9 mouse cellular contexts compared by ENCODE assay signal in genomic region chr5:35595706-35596105, GRCm38 (mm10). TPM values are rescaled to one million over a fixed set of nuclear protein-coding genes. Genes with fewer than 3 reads are reported as not detected.
DNase-seq lines count a peak whose midpoint lies in the region; ATAC-seq and TF ChIP-seq lines count a peak whose summit lies in the region.
"Had no signal": no experiment of that assay in that cellular context is flagged by ENCODE, and none has a peak within 500 bp of the region (broad histone marks: within the 10 kb centered on the region; RNA-seq: fewer than 3 reads in every experiment).

No protein-coding gene starts in this region.

- no peak overlapping the region for H3K4me2 ChIP-seq in neural tube, embryonic 15.5 days
- H3K4me2 ChIP-seq in kidney, embryonic 14.5 days (replicated peaks; ENCODE audit: low read depth, low read length) = no peak overlapping the region
- no peak overlapping the region for H3K4me2 ChIP-seq in liver, embryonic 13.5 days
- H3K4me2 ChIP-seq: neural tube, embryonic 12.5 days had no signal

- peaks cover 64% of the 10 kb centered on the region for H3K36me3 ChIP-seq in neural tube, embryonic 15.5 days
- peaks cover 17% of the 10 kb centered on the region for H3K36me3 ChIP-seq in kidney, embryonic 14.5 days (ENCODE audit: control insufficient read depth, insufficient read depth, low read length)
- H3K36me3 ChIP-seq in liver, embryonic 13.5 days = peaks cover 24% of the 10 kb centered on the region
- peaks cover 2% of the 10 kb centered on the region; the same call in 1 of the 2 replicates for H3K36me3 ChIP-seq in testis, adult 2 months (ENCODE audit: control insufficient read depth, insufficient read depth, low read length)

- no peak overlapping the region for H3K4me3 ChIP-seq in neural tube, embryonic 15.5 days (replicated peaks)
- H3K4me3 ChIP-seq in kidney, embryonic 14.5 days (ENCODE audit: low read length) = no peak overlapping the region
- no peak overlapping the region for H3K4me3 ChIP-seq in liver, embryonic 13.5 days (replicated peaks)
- H3K4me3 ChIP-seq in olfactory bulb, adult 2 months (ENCODE audit: insufficient read depth, low read depth, low read length) = no peak overlapping the region
- H3K4me3 ChIP-seq in testis, adult 2 months (ENCODE audit: control insufficient read depth, low read depth, low read length) = no peak overlapping the region
- H3K4me3 ChIP-seq: neural tube, embryonic 12.5 days had no signal

- no peaks in the 10 kb centered on the region for H3K27me3 ChIP-seq in neural tube, embryonic 15.5 days (replicated peaks)
- no peaks in the 10 kb centered on the region for H3K27me3 ChIP-seq in kidney, embryonic 14.5 days (ENCODE audit: control insufficient read depth, insufficient read depth, low read length)
- no peaks in the 10 kb centered on the region for H3K27me3 ChIP-seq in liver, embryonic 13.5 days
- no peaks in the 10 kb centered on the region for H3K27me3 ChIP-seq in testis, adult 2 months (ENCODE audit: control insufficient read depth, insufficient read depth, low read length)
- H3K27me3 ChIP-seq: neural tube, embryonic 12.5 days had no signal

- 14% methylated on average over 4 of the region's 4 CpGs for WGBS in neural tube, embryonic 15.5 days
- WGBS in kidney, embryonic 14.5 days = 16% methylated on average over 4 of the region's 4 CpGs
- 19% methylated on average over 4 of the region's 4 CpGs for WGBS in liver, embryonic 13.5 days (ENCODE audit: insufficient replicate concordance)
- 19% methylated on average over 4 of the region's 4 CpGs for WGBS in olfactory bulb, adult 2 months

- TF ChIP-seq CTCF in olfactory bulb, adult 2 months (IDR thresholded peaks at IDR 0.05; ENCODE audit: insufficient read depth, low read depth, low read length) = peak; percentile 98
- TF ChIP-seq CTCF in testis, adult 2 months (IDR thresholded peaks at IDR 0.05; ENCODE audit: control insufficient read depth, insufficient read depth, insufficient replicate concordance, low read depth, low read length) = peak; percentile 99

- no peak overlapping the region for H3K9ac ChIP-seq in neural tube, embryonic 15.5 days (replicated peaks)
- H3K9ac ChIP-seq in kidney, embryonic 14.5 days (ENCODE audit: low read depth, low read length) = no peak overlapping the region
- no peak overlapping the region for H3K9ac ChIP-seq in liver, embryonic 13.5 days
- H3K9ac ChIP-seq: neural tube, embryonic 12.5 days had no signal

- H3K4me1 ChIP-seq in neural tube, embryonic 15.5 days = no peaks in the 10 kb centered on the region
- H3K4me1 ChIP-seq in kidney, embryonic 14.5 days (ENCODE audit: control insufficient read depth, insufficient read depth, low read length) = no peaks in the 10 kb centered on the region
- no peaks in the 10 kb centered on the region for H3K4me1 ChIP-seq in liver, embryonic 13.5 days (replicated peaks)
- no peaks in the 10 kb centered on the region for H3K4me1 ChIP-seq in olfactory bulb, adult 2 months (ENCODE audit: control insufficient read depth, insufficient read depth, low read length)
- H3K4me1 ChIP-seq in testis, adult 2 months (ENCODE audit: control insufficient read depth, insufficient read depth, low read length) = no peaks in the 10 kb centered on the region; the same call in 1 of the 2 replicates
- H3K4me1 ChIP-seq: neural tube, embryonic 12.5 days had no signal

- TF ChIP-seq POLR2A in olfactory bulb, adult 2 months (IDR thresholded peaks at IDR 0.05; ENCODE audit: insufficient read depth, low read depth, low read length) = no peak
- TF ChIP-seq POLR2A in testis, adult 2 months (IDR thresholded peaks at IDR 0.05; ENCODE audit: control insufficient read depth, low read depth, low read length) = no peak

- no peak for ATAC-seq in neural tube, embryonic 15.5 days (ENCODE audit: low FRiP score)
- ATAC-seq in kidney, embryonic 14.5 days (ENCODE audit: low FRiP score, low TSS enrichment) = peak; percentile 29; the same call in 1 of the 2 replicates
- ATAC-seq in liver, embryonic 13.5 days (ENCODE audit: low read depth) = no peak

- peak; percentile 87 for DNase-seq in neural tube, embryonic 10.5 days (ENCODE audit: extremely low spot score, low spot score)
- DNase-seq in cerebellum, postnatal 10 days = peak; percentile 84 to 88
- DNase-seq in gastrocnemius, postnatal 10 days = peak; percentile 83
- peak; percentile 48 for DNase-seq in liver, embryonic 13.5 days

- H3K27ac ChIP-seq in neural tube, embryonic 15.5 days (replicated peaks) = no peak overlapping the region
- no peak overlapping the region for H3K27ac ChIP-seq in kidney, embryonic 14.5 days (ENCODE audit: low read depth, low read length)
- H3K27ac ChIP-seq in liver, embryonic 13.5 days = no peak overlapping the region
- H3K27ac ChIP-seq in olfactory bulb, adult 2 months (ENCODE audit: insufficient read depth, low read depth, low read length) = no peak overlapping the region
- H3K27ac ChIP-seq in testis, adult 2 months (ENCODE audit: control insufficient read depth, insufficient read depth, low read depth, low read length) = no peak overlapping the region
- H3K27ac ChIP-seq: neural tube, embryonic 12.5 days had no signal

- H3K9me3 ChIP-seq in neural tube, embryonic 15.5 days (replicated peaks) = peaks cover 3% of the 10 kb centered on the region; the same call in 1 of the 2 replicates
- H3K9me3 ChIP-seq in kidney, embryonic 14.5 days (ENCODE audit: control insufficient read depth, low read length) = no peaks in the 10 kb centered on the region
- no peaks in the 10 kb centered on the region for H3K9me3 ChIP-seq in liver, embryonic 13.5 days (replicated peaks)
- H3K9me3 ChIP-seq: neural tube, embryonic 12.5 days had no signal

RNA-seq across cellular contexts. Expression of gene Acox3, which starts 12.9 kb away (rescaled TPM):
- polyA plus RNA-seq in neural tube, embryonic 15.5 days (2015; fragmentation: Nextera tagmentation; extraction: Ambion mirVana) = 12.7 and 13.5 TPM in 2 replicates
- 10 to 100 TPM; 11.1 to 14.5 TPM for total RNA-seq in gastrocnemius, postnatal 10 days (2021)
- polyA plus RNA-seq in kidney, embryonic 14.5 days (2014; fragmentation: Nextera tagmentation; extraction: Ambion mirVana) = 8.3 and 13.1 TPM in 2 replicates
- 2.2 and 2.7 TPM in 2 replicates for polyA plus RNA-seq in liver, embryonic 13.5 days (2015; fragmentation: Nextera tagmentation; extraction: Ambion mirVana)
- polyA plus RNA-seq in olfactory bulb, adult 2 months (2012; ENCODE audit: insufficient read depth, insufficient read length, low replicate concordance, missing spikeins) = not detected in 2 replicates
- 45.2 and 52.9 TPM in 2 replicates for polyA plus RNA-seq in testis, adult 2 months (2012; rRNA removed)

RNA-seq across cellular contexts. Expression of gene Trmt44, which starts 20.8 kb away (rescaled TPM):
- polyA plus RNA-seq in neural tube, embryonic 15.5 days (2015; fragmentation: Nextera tagmentation; extraction: Ambion mirVana) = 5.3 and 6.9 TPM in 2 replicates
- total RNA-seq in gastrocnemius, postnatal 10 days (2021) = 1 to 10 TPM; 2.0 to 3.9 TPM
- 7.9 and 10.2 TPM in 2 replicates for polyA plus RNA-seq in kidney, embryonic 14.5 days (2014; fragmentation: Nextera tagmentation; extraction: Ambion mirVana)
- polyA plus RNA-seq in liver, embryonic 13.5 days (2015; fragmentation: Nextera tagmentation; extraction: Ambion mirVana) = 3.1 and 3.4 TPM in 2 replicates
- polyA plus RNA-seq in olfactory bulb, adult 2 months (2012; ENCODE audit: insufficient read depth, insufficient read length, low replicate concordance, missing spikeins) = not detected in 2 replicates
- 4.7 and 4.8 TPM in 2 replicates for polyA plus RNA-seq in testis, adult 2 months (2012; rRNA removed)
